Mouse (Mus musculus) cortical plate, adult 2 months (tissue): ENCODE results near the gene Camsap3.

ENCODE experiments used
- CTCF ChIP-seq: fragments of 200-500 bp; IDR thresholded peaks from 2 replicates; pipeline ENCODE4 v1.5.1; 2011; ENCODE audit warnings: mild to moderate bottlenecking, control low read depth, low read length; ENCODE audit not compliant: insufficient read depth; ENCODE audit errors: extremely low read depth
- POLR2A ChIP-seq: fragments of 200-500 bp; IDR thresholded peaks from 2 replicates; pipeline ENCODE4 v1.6.1; 2011; ENCODE audit warnings: mild to moderate bottlenecking, low read length, control low read depth; ENCODE audit not compliant: insufficient read depth; ENCODE audit errors: extremely low read depth

DNA sequence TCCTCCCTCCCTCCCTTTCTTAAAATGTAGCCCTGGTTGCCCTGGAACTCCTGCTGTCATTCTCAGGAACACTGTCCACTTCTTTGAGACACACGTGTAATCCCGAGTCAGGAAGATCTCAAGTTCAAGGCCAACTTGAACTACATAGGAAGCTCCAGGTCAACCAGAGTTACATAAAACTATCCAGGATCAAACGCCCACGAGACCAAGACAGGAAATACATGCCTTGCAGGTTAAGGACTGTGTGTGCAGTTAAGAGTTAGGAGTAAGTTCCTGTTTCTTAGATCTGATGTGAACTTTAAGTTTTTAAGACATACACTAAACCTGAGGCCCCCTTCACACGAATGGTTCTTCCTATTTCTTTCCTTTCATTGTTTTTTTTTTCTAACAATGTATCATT is 39.9 kb downstream of the Camsap3 start:
- no peak for TF ChIP-seq POLR2A
- TF ChIP-seq CTCF = no peak
